Mouse (Mus musculus) Patski (cell line): ENCODE results near the gene Tubb5. TPM values are rescaled to one million over a fixed set of nuclear protein-coding genes. Genes with fewer than 3 reads are reported as not detected.

Experiments
- ATAC-seq: fragments of 100-300 bp; one replicate; pipeline ENCODE4 v1.8.0; 2021
- CTCF ChIA-PET: fragments of 350-600 bp; sonication (Branson Sonifier 250); formaldehyde crosslinking; loops from one replicate; lab custom pipeline; 2022; ENCODE audit warnings: inconsistent platforms; lab: Charles Lee
- POLR2A ChIA-PET: fragments of 350-600 bp; sonication (Branson Sonifier 250); formaldehyde crosslinking; loops from one replicate; lab custom pipeline; 2022; ENCODE audit warnings: antibody characterized with exemption, inconsistent platforms; lab: Charles Lee
- DNase-seq: peaks from one replicate; pipeline ENCODE4 v3.0.0-alpha.2; 2011; ENCODE audit warnings: low read depth, low spot score
- H3K27me3 ChIP-seq: fragments of 371-371 bp; one replicate; pipeline ENCODE4 v1.5.1; 2021
- CTCF ChIP-seq: fragments of 100-300 bp; IDR thresholded peaks from one replicate; pipeline ENCODE4 v1.5.1; 2021
- in situ Hi-C: fragments of 300-500 bp; cut with MboI; formaldehyde crosslinking; loops from 3 replicates; pipeline ENCODE4 v1.11.1; 2018; ENCODE audit warnings: low pct_unique_long_range_greater_than_20kb, mixed read lengths
- polyA plus RNA-seq: library from polyadenylated mRNA; unstranded; gene quantifications from one replicate; pipeline ENCODE4 v1.2.3, GENCODE M21; 2021

Tubb5 gene
- polyA plus RNA-seq, 1 experiment from 2014 or later: 608 TPM

DNA sequence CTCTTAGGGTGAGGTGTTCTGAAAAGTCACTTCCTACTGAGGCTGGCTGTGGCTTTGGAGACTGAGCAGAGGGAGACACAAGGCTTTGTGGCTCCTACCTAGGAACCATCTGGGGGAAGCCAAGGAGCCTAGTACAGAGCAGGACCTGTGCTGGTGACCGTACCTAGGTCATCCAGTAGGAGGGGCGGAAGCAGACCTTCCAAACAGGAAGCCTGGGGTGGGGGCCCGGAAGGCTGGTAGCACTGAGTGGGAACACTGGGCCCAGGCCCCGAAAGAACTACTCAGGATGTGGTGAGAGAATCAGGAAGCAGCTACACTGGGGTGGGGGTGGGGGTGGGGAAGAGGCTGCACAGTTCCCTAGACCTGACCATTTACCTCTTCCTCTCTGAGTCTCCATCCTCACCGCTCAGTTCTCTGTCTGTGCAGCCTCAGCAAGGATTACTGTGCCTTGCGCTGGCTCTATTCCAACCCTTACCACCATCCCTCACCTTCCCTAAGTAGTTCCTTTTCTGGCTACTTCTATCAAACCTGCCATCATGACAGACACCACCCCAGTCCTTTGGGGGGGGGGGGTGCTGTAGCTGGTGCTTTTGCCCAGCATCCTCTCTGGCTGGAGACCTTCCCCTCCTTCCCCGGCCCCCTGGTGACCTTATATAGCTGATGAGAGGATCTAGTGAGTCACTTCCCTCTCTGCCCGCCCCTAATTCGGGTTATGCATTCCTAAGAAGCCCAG is 32.2 kb upstream of the Tubb5 start:
- no peak for TF ChIP-seq CTCF
- no peaks in the 10 kb centered on the region for H3K27me3 ChIP-seq
- ChIA-PET CTCF (interaction anchor here (1.0 to 2.1 kb wide), 9 partner anchors 9 to 230 kb away, joined by 3 to 7 read pairs (median 4); partner anchors contain the start of gene Dhx16), POLR2A (interaction anchor here (0.7 to 1.8 kb wide), 10 partner anchors 10 to 318 kb away, joined by 3 to 10 read pairs (median 4); partner anchors contain the start of genes Cdsn, Flot1, Nrm and Tubb5)
- no peak for DNase-seq
- peak; percentile 52 for ATAC-seq
- in situ Hi-C loops: loop anchor here (5.0 to 10.0 kb wide), 2 partner anchors 33 to 286 kb away; partner anchors contain the start of gene Tubb5

DNA sequence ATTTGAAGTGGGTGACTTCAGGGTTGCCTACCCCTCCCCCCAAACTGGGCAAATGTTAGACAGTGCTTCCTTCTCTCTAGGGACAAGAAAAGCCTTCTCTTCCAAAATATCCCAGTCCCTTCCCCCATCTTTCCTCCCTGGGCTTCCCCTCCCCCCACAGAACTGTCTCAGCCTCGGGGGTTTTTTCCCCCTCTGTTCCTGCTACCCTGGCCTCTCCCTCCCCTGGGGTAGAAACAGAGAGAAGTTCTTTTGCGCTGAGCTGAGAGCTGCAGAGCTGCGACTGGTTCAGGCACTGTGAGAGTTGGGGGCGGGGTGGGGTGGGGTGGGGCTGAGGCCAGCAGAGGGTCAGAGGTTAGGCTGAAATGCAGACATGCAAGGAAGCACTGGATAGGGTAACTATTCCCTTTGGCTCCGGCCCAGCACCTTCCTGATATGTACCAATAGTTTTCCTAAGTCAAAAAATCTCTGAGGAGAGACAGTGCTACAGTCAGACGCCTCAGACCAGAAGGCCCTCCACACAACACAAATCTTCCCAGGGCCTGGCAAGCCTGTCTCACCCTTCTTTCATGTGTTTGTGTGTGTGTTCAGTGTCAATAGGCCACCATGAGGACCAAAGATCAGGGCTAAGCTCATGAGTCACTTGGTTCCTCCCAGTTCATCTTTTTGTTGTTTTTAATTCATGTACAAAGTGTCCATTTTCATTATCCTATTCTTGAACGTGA is 31.4 kb upstream of the Tubb5 start:
- TF ChIP-seq CTCF: no peak
- POLR2A ChIA-PET: interaction anchor here (0.7 to 1.8 kb wide), 6 partner anchors 9 to 318 kb away, joined by 3 to 10 read pairs (median 4); partner anchors contain the start of genes Cdsn, Flot1 and Nrm

DNA sequence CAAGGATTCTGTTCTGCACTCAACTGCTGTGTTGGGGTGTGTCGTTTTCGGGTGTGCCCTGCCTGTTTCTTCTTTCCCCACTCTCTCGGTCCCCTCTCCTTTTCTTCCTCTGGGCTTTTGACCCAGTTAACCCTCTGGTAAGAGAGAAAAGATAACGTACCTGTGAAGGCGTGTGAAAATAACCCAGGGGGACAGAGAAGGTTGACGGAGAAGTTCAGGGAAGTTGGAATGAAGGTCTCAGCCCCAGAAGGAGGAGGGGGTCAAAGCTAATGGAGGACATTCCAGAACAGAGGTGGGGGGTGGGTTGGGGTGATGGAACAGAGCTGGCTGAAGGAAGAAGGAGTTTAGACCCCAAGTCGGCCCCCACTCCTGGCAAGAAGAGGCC is 30.8 kb upstream of the Tubb5 start:
- no peak for DNase-seq
- TF ChIP-seq CTCF: no peak
- H3K27me3 ChIP-seq: no peaks in the 10 kb centered on the region
- POLR2A ChIA-PET: interaction anchor here (1.0 kb wide), 1 partner anchor 22 kb away, joined by 3 read pairs; no protein-coding TSS in a partner anchor
- in situ Hi-C loops: no loop called here
- CTCF ChIA-PET: interaction anchor here (1.1 to 1.4 kb wide), 3 partner anchors 9 to 32 kb away, joined by 3 to 4 read pairs (median 4); no protein-coding TSS in a partner anchor
- no peak for ATAC-seq

More for the DNA sequence above, 31.4 kb upstream of the Tubb5 start:
- in situ Hi-C loops: loop anchor here (5.0 to 10.0 kb wide), 2 partner anchors 32 to 285 kb away; partner anchors contain the start of gene Tubb5
- ATAC-seq (no peak), DNase-seq (no peak)
- CTCF ChIA-PET: interaction anchor here (1.2 to 2.1 kb wide), 5 partner anchors 10 to 34 kb away, joined by 4 to 7 read pairs (median 4); partner anchors contain the start of gene Dhx16
- no peaks in the 10 kb centered on the region for H3K27me3 ChIP-seq

DNA sequence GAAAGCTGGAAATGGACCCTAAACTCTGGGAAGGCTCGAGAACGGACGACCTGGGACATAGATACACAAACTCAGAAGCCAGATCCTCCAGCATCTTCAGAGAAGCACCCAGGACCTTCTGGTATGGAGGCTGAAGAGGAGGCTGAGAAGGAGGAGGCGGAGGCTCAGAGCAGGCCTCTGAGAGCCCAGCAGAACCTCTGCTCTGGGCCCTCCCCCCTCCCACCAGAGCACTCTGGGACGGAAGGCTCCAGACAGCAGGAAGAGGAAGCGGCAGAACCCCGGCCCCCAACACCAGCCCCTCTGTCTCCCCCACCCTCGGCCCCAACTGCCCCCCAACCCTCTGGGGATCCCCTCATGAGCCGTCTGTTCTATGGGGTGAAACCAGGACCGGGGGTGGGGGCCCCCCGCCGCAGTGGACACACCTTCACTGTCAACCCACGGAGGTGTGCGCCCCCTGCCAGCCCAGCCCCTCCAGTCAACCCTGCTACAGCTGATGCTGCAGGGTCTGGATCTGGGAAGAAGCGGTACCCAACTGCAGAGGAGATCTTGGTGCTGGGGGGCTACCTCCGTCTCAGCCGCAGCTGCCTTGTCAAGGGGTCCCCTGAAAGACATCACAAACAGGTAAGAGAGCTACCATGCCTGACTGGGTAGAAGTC is 30.2 kb upstream of the Tubb5 start:
- in situ Hi-C loops: no loop called here

DNA sequence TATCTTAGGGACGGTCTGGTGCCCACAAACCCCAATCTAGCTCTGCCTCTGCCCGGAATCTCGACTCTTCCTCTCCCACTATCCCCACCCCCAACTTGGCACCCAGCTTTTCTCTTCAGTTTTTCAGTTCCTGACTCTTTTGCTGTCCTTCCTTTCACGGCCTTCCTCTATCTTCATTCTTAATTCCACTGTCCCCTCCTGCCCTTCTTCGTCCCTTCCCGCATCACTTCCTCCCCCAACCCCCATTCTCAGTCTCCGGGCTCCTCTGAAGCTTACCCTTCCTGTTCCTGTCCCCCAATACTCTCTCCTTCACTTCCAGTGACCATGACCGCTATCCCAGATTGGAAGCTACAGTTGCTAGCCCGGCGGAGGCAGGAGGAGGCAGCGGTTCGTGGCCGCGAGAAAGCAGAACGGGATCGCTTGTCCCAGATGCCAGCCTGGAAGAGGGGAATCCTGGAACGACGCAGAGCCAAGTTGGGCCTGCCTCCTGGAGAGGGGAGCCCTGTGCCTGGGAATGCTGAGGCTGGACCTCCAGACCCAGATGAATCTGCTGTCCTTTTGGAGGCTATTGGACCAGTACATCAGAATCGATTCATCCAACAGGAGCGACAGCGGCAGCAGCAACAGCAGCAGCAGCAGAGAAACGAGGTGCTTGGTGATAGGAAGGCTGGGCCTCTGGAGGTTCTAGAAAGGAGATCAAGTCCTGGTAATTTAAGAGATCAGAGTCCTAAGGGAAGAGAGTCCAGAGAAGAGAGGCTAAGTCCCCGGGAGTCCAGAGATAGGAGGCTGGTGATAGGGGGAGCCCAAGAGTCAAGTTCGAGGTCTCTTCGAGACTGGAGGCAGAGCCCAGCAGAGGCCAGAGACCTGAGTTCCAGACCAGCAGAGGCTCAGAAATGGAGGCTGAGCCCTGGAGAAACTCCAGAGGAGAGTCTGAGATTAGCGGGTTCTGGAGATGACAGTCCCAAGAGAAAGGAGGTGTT is 29.1 kb upstream of the Tubb5 start:
- in situ Hi-C loops: no loop called here
- no peak for TF ChIP-seq CTCF
- POLR2A ChIA-PET: interaction anchor here (0.7 to 0.9 kb wide), 2 partner anchors 28 to 30 kb away, joined by 3 read pairs; no protein-coding TSS in a partner anchor
- ATAC-seq (no peak), DNase-seq (no peak)
- CTCF ChIA-PET: interaction anchor here (1.4 kb wide), 1 partner anchor 16 kb away, joined by 3 read pairs; no protein-coding TSS in a partner anchor
- H3K27me3 ChIP-seq: no peaks in the 10 kb centered on the region

More for the DNA sequence above, 30.2 kb upstream of the Tubb5 start:
- DNase-seq (no peak), ATAC-seq (no peak)
- ChIA-PET POLR2A (interaction anchor here (1.0 kb wide), 1 partner anchor 23 kb away, joined by 3 read pairs; no protein-coding TSS in a partner anchor), CTCF (interaction anchor here (1.1 to 1.4 kb wide), 2 partner anchors 8 to 31 kb away, joined by 3 to 4 read pairs; no protein-coding TSS in a partner anchor)
- no peaks in the 10 kb centered on the region for H3K27me3 ChIP-seq
- TF ChIP-seq CTCF: no peak

DNA sequence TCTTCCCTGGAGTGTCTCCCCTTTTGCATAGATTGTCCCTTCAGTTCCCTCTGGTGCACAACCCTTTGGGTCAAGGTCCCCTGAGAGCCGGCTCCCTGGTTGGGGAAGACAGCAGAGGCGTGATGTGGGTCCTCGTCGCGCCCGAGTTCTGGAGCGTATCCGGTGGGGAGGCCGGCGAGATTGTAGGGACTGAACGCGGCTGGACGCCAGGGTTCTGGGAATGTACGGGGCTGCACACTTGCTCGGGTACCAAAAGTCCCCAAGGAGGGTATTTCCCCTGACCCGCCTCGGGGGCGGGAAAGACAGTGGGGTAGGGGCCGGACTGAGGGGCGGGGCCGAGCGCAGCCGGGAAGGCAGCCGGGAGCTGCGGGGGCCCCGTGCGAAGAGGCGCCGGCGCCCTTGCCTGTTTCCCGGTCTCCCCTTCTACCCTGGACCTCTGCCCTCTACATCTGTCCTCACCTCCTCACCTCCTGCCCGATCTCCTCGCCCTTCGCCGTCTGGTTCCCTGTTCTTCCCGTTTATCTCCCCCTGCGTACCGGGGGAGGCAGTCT is 28.2 kb upstream of the Tubb5 start:
- ATAC-seq (peak; percentile 16), DNase-seq (no peak)
- no peaks in the 10 kb centered on the region for H3K27me3 ChIP-seq
- POLR2A ChIA-PET: interaction anchor here (0.7 to 0.9 kb wide), 2 partner anchors 27 to 29 kb away, joined by 3 read pairs; no protein-coding TSS in a partner anchor
- TF ChIP-seq CTCF: no peak
- in situ Hi-C loops: no loop called here
- CTCF ChIA-PET: interaction anchor here (1.4 kb wide), 1 partner anchor 15 kb away, joined by 3 read pairs; no protein-coding TSS in a partner anchor

DNA sequence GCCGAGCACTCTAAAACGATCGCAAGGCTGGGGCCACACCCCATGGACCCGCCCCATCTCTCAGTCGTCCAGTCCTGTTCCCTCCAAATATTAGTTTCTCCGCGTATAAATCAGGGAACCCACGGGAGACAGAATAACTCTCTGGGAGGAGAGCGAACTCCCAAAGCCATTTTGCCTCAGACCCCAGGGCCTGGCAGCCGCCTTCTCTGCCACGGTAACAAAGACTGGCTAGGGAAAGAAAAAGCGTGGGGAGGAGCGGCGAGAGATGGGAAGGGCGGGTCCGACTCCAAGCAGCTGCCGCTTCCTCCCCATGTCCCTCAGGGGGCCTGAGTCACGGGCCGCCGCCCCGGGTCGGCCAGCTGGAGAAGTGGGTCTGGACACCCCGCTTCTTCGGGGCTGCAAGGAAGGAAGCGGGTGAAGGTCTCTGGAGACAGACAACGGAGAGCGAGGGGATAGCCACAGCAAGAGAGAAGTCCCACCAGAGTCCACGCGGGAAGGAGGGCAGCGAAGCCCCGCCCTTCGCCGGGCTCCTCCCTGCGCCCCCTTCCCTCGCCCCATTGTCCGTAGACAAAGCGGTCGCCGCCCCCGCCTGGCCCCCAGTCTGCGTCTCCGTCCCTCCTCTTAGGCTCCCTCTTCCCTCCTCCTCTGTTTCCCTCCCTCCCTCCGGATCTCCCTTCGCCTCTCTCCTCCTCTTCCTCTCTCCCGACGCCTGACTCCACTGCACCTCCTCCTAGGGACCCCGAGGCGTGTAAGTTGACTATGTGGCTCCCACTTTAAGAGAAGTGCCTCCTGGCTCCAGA is 27.6 kb upstream of the Tubb5 start, which contains the start of gene Ppp1r18:
Gene Ppp1r18, plus strand, starts transcription at position 113 of the 800 bp plus-strand sequence.
- no peak for TF ChIP-seq CTCF
- ChIA-PET POLR2A (interaction anchor here (0.5 kb wide), 1 partner anchor 58 kb away, joined by 3 read pairs; no protein-coding TSS in a partner anchor), CTCF (interaction anchor here (0.8 to 1.3 kb wide), 2 partner anchors 14 to 29 kb away, joined by 3 to 4 read pairs; partner anchors contain the start of gene Dhx16)
- DNase-seq (no peak), ATAC-seq (peak; percentile 4)
- no peaks in the 10 kb centered on the region for H3K27me3 ChIP-seq
- in situ Hi-C loops: no loop called here
